Mouse (Mus musculus) kidney, embryonic 15.5 days (tissue): ENCODE measurements around the gene Golph3l. TPM values are rescaled to one million over a fixed set of nuclear protein-coding genes. Genes with fewer than 3 reads are reported as not detected.
"Not testable (repeated sequence)": the region's sequence is repeated elsewhere in the genome, so short reads cannot be mapped to it uniquely, and the experiment has no call there.

Source experiments
- ATAC-seq: fragments of 200-750 bp; cut with Nextera tagmentation; replicated peaks from 2 replicates; pipeline ENCODE4 v1.8.0; 2017; ENCODE audit warnings: moderate TSS enrichment; ENCODE audit not compliant: low FRiP score
- H3K27ac ChIP-seq: fragments of 300-500 bp; sonication (generic); 2 replicates; pipeline ENCODE4 v1.5.1; 2015; ENCODE audit warnings: mild to moderate bottlenecking, inconsistent platforms
- H3K27me3 ChIP-seq: fragments of 300-500 bp; sonication (generic); 2 replicates; pipeline ENCODE4 v1.6.1; 2015; ENCODE audit warnings: inconsistent platforms
- H3K36me3 ChIP-seq: fragments of 300-500 bp; sonication (generic); 2 replicates; pipeline ENCODE4 v1.6.1; 2015; ENCODE audit warnings: inconsistent platforms
- H3K4me1 ChIP-seq: fragments of 300-500 bp; sonication (generic); 2 replicates; pipeline ENCODE4 v1.6.1; 2015; ENCODE audit warnings: inconsistent platforms
- H3K4me2 ChIP-seq: fragments of 300-500 bp; sonication (generic); 2 replicates; pipeline ENCODE4 v1.6.1; 2015; ENCODE audit warnings: moderate library complexity, mild to moderate bottlenecking, inconsistent platforms
- H3K4me3 ChIP-seq: fragments of 300-500 bp; sonication (generic); replicated peaks from 2 replicates; pipeline ENCODE4 v1.5.1; 2015; ENCODE audit warnings: mild to moderate bottlenecking, inconsistent platforms
- H3K9ac ChIP-seq: fragments of 300-500 bp; sonication (generic); 2 replicates; pipeline ENCODE4 v1.6.1; 2015; ENCODE audit warnings: mild to moderate bottlenecking, inconsistent platforms
- H3K9me3 ChIP-seq: fragments of 300-500 bp; sonication (generic); replicated peaks from 2 replicates; pipeline ENCODE4 v1.6.1; 2016; ENCODE audit warnings: inconsistent platforms
- WGBS: fragments of 180-500 bp; shearing (Covaris S2); methylation state at CpG from one replicate; pipeline ENCODE4 v1.1.7; 2015; ENCODE audit warnings: mixed read lengths; 5-methylcytosine and 5-hydroxymethylcytosine counted together
- polyA plus RNA-seq: library from polyadenylated mRNA; unstranded; fragments of >200 nt; fragmentation: Nextera tagmentation; extraction: Ambion mirVana; gene quantifications from 2 replicates; pipeline ENCODE4 v1.2.1, GENCODE M21; 2015

The Golph3l gene
- polyA plus RNA-seq, 1 experiment from 2014 or later, result 33.9 TPM

DNA sequence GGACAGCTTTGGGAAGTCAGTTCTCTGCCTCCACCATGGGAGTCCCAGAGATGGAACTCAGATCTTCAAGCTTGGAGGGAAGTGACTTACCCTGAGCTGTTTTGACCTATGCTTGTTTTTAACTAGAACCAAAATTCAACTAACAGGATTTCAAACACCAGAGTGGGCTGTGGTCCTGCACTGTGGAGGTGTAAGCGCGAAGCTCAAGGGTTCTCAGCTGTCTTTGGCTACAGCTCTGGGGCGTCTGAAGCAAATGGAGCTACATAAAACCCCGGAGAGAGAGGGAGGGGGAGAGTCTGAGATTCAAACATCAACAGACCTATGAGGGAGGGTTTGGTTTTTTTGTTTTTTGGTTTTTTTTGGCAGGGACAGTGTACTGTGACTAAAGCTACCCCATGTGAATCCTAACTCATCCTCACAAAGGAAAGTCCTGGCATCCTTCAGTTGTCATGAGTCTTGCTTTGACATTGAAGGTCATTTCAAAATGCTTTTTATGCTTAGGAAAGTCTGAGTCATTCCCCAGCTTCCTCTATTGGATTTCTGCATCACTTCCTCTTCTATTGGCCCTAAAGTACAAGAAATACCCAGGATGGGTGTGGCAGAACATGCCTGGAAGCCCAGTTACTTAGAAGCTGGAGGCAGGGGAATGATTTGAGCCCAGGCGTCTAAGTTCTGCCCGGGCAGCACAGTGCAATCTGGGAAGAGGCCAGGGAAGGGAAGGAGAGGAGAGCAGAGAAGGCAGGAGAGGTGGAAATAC lies 61.7 kb downstream of the Golph3l start:
- no peak overlapping the region for H3K4me2 ChIP-seq
- peak overlapping the region; percentile 63 for H3K27ac ChIP-seq

GRCm38 (mm10) chr3:95651033-95651373 lies 62.3 kb downstream of the Golph3l start:
- 86% methylated on average over 3 of the region's 3 CpGs for WGBS
- no peaks in the 10 kb centered on the region for H3K27me3 ChIP-seq
- H3K4me3 ChIP-seq, result no peak overlapping the region
- H3K9me3 ChIP-seq, result no peaks in the 10 kb centered on the region
- no peak overlapping the region for H3K9ac ChIP-seq
- peaks cover 10% of the 10 kb centered on the region for H3K4me1 ChIP-seq
- no peak for ATAC-seq
- H3K4me2 ChIP-seq, result no peak overlapping the region
- H3K36me3 ChIP-seq, result no peaks in the 10 kb centered on the region
- H3K27ac ChIP-seq, result peak overlapping the region; percentile 63

More for the DNA sequence above, 61.7 kb downstream of the Golph3l start:
- no peak overlapping the region for H3K9ac ChIP-seq
- no peaks in the 10 kb centered on the region for H3K27me3 ChIP-seq
- no peaks in the 10 kb centered on the region for H3K36me3 ChIP-seq
- peaks cover 10% of the 10 kb centered on the region for H3K4me1 ChIP-seq
- no peaks in the 10 kb centered on the region for H3K9me3 ChIP-seq
- ATAC-seq, result no peak
- 59% methylated on average over 6 of the region's 6 CpGs for WGBS
- H3K4me3 ChIP-seq, result no peak overlapping the region

DNA sequence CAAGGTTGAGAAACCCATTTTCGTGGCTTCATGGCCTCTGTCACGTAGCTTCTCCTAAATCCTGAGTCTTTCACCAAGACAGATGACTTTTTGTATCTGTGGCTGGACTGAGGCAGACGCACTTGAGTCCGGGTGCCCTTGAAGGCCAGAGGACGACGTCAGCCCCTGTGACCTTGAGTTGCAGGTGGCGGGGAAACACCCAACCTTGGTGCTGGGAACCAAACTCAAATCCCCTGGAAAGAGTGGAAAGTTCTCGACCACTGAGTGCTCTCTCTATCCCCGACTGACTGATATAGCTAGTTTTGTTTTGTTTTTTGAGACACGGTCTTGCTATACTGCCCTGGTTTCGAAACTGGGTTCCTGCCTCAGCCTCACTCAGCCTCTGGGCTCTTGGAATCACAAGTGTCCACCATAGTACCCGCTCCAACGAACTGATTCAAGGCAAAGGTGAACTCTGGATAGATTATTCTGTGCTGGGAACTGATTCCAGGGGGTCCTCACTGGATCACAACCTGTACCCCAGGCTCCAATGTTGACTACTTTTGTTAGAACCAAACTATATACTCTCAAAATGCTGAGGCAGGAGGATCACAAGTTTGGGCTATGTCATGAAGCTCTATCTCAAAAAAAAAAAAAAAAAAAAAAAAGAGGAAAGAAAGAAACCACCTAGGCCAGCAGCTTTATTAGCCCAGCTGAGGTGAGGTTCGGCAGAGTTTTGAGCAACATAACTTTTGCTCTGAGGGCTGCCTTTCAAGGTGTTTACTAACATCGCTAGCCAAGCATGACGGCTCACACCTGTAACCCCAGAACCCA lies 62.9 kb downstream of the Golph3l start:
- ATAC-seq, result no peak
- Histone ChIP-seq H3K4me2 (no peak overlapping the region), H3K36me3 (no peaks in the 10 kb centered on the region), H3K9me3 (no peaks in the 10 kb centered on the region), H3K9ac (no peak overlapping the region), H3K4me1 (peaks cover 10% of the 10 kb centered on the region), H3K4me3 (no peak overlapping the region), H3K27me3 (no peaks in the 10 kb centered on the region), H3K27ac (peak overlapping the region; percentile 63; the same call in 1 of the 2 replicates)
- WGBS, result 86% methylated on average over 16 of the region's 16 CpGs

DNA sequence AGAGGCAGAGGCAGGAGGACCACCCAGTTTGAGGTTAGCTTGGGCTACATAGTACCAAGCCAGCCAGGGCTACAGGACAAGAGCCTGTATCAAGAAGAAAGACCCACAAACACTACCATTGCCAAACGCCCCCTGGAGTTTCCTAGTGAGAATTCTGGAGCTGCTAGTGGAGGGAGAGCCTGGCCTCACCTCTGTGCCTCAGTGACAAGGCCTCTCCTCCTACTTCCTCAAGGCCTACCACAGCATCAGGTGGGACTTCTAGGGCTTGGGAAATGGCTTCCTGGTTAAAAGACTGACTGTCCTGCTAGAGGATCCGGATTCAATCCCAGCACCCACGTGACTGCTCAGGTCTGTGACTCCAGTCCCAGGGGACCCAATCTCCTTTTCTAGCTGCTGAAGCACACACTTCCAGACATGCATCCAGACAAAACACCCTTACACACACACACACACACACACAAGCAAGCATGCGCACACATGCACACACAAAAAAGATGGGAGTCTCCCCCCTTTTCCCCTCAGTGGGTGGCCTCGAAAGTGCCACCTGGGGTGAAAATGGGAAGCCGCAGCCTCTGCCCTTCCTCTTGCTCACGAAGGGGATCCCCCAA lies 63.6 kb downstream of the Golph3l start:
- Histone ChIP-seq H3K27ac (peak overlapping the region; percentile 63; the same call in 1 of the 2 replicates), H3K4me1 (peaks cover 10% of the 10 kb centered on the region), H3K9ac (no peak overlapping the region), H3K9me3 (no peaks in the 10 kb centered on the region), H3K36me3 (no peaks in the 10 kb centered on the region), H3K27me3 (no peaks in the 10 kb centered on the region), H3K4me2 (no peak overlapping the region), H3K4me3 (no peak overlapping the region)
- 78% methylated on average over 7 of the region's 7 CpGs for WGBS
- ATAC-seq, result no peak

DNA sequence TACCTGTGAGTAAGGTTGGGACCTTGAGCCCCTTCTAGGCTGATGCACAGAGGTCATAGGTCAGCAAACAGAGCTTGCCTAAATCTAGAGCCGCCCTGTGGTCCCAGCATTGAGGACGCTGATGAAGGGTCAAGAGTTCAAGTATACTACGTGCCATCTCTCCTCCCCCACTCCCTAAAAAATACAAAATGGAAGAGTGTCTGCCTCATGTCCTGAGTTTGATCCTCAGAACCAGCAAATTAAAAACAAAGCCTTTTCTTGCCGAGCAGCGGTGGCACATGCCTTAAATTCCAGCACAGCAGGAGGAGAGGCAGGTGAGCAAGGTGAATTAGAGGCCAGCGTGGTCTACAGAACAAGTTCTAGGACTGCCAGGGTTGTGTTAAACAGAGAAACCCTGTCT lies 64.1 kb downstream of the Golph3l start:
- Histone ChIP-seq H3K4me1 (peaks cover 13% of the 10 kb centered on the region), H3K4me3 (no peak overlapping the region), H3K36me3 (no peaks in the 10 kb centered on the region), H3K27ac (0 out of 2 replicates have a peak overlapping the region, but pooled peaks have one; percentile 9), H3K4me2 (no peak overlapping the region), H3K9ac (no peak overlapping the region), H3K9me3 (no peaks in the 10 kb centered on the region), H3K27me3 (no peaks in the 10 kb centered on the region)
- WGBS, result 44% methylated on average over 6 of the region's 6 CpGs
- no peak for ATAC-seq

- H3K4me1 ChIP-seq, result peaks cover 15% of the 10 kb centered on the region
- no peaks in the 10 kb centered on the region for H3K36me3 ChIP-seq
- no peak overlapping the region for H3K9ac ChIP-seq
- no peak overlapping the region for H3K4me3 ChIP-seq
- 38% methylated on average over 11 of the region's 11 CpGs for WGBS
- H3K27me3 ChIP-seq, result no peaks in the 10 kb centered on the region
- ATAC-seq, result no peak
- H3K4me2 ChIP-seq, result no peak overlapping the region
- no peaks in the 10 kb centered on the region for H3K9me3 ChIP-seq
- H3K27ac ChIP-seq, result peak overlapping the region; percentile 9; the same call in 1 of the 2 replicates
These were observed 64.8 kb downstream of the Golph3l start for GRCm38 (mm10) chr3:95653473-95654034.

DNA sequence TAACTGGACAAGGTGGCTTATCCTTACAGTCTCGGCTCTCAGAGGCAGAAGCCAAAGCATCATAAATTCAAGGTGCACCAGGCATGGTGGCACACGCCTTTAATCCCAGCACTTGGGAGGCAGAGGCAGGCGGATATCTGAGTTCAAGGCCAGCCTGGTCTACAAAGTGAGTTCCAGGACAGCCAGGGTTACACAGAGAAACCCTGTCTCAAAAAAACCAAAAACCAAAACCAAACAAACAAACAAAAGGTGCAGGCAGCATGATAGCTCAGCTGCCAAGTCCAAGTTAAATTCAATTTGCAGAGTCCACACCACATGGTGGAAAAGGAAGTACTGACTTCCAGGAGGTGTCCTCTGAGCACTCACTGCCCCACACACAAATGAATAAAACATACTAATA lies 65.6 kb downstream of the Golph3l start:
- not testable (repeated sequence) for H3K9ac ChIP-seq, H3K4me2 ChIP-seq, ATAC-seq, H3K27ac ChIP-seq, H3K27me3 ChIP-seq, H3K36me3 ChIP-seq, H3K9me3 ChIP-seq, H3K4me3 ChIP-seq
- H3K4me1 ChIP-seq, result peaks cover 15% of the 10 kb centered on the region
- 80% methylated on average over 3 of the region's 3 CpGs for WGBS

DNA sequence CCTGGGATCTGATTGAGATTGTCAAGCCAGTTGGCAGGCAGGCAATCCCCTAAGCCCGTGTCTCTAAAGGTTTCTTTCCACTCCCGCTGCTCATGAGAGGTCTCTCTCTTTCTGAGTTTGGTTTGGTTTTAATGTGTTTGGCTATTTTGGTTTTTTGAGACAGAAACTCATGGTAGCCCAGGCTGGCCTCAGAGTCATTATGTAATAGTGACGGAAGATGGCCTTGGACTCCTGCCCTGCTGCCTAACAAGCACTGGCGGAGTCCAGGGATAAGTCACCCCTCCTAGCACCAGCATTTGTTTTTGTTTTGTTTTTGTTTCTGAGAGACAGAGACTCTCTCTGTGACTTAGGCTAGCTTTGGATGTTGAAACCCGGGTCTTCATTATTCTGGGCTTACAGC lies 66.7 kb downstream of the Golph3l start:
- no peak for ATAC-seq
- H3K4me2 ChIP-seq, result no peak overlapping the region
- peaks cover 18% of the 10 kb centered on the region for H3K4me1 ChIP-seq
- H3K4me3 ChIP-seq, result no peak overlapping the region
- WGBS, result 91% methylated on average over 5 of the region's 5 CpGs
- peaks cover 3% of the 10 kb centered on the region for H3K36me3 ChIP-seq
- no peaks in the 10 kb centered on the region for H3K9me3 ChIP-seq
- H3K27me3 ChIP-seq, result no peaks in the 10 kb centered on the region
- no peak overlapping the region for H3K27ac ChIP-seq
- no peak overlapping the region for H3K9ac ChIP-seq

DNA sequence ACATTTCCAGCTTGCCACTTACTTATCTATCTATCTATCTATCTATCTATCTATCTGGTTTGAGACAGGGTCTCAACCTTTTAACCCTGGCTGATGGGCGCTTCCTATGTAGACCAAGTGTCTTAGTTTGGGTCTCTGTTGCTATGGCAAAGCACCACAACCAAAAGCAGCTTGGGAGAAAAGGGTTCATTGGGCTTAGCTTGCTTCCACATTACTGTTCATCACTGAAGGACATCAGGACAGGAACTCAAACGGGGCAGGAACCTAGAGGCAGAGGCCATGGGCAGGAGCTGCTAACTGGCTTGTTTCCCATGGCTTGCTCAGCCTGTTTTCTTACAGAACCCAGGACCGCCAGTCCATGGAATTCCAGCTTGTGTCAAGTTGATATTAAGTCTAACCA lies 68.4 kb downstream of the Golph3l start:
- peaks cover 29% of the 10 kb centered on the region for H3K4me1 ChIP-seq
- no peak for ATAC-seq
- WGBS, result 85% methylated on average over 3 of the region's 3 CpGs

DNA sequence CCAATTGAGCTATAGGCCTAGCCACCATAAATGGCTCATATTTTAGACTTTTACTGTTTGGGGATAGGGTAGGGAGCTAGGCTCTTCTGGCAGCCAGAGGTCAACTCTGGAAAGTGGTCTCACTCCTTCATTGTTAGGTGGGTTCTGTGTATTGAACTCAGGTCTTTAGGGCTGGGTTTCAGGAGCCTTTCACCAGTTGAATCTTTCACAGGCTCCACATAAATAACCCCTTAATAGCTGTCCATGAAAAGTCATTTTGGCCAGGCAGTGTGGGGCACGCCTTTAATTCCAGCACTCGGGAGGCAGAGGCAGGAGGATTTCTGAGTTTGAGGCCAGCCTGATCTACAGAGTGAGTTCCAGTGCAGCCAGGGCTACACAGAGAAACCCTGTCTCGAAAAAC lies 69.0 kb downstream of the Golph3l start:
- ATAC-seq, result no peak
- H3K9ac ChIP-seq, result no peak overlapping the region
- peak overlapping the region; percentile 58 for H3K4me2 ChIP-seq
- H3K4me1 ChIP-seq, result peaks cover 35% of the 10 kb centered on the region
- H3K4me3 ChIP-seq, result peak overlapping the region; percentile 98
- H3K27ac ChIP-seq, result peak overlapping the region; percentile 99
- H3K27me3 ChIP-seq, result no peaks in the 10 kb centered on the region
- H3K9me3 ChIP-seq, result no peaks in the 10 kb centered on the region
- WGBS, result 81% methylated on average over 3 of the region's 3 CpGs
- peaks cover 24% of the 10 kb centered on the region for H3K36me3 ChIP-seq

More for the DNA sequence above, 68.4 kb downstream of the Golph3l start:
- H3K4me2 ChIP-seq, result no peak overlapping the region
- no peaks in the 10 kb centered on the region for H3K27me3 ChIP-seq
- H3K4me3 ChIP-seq, result no peak overlapping the region
- no peaks in the 10 kb centered on the region for H3K9me3 ChIP-seq
- H3K36me3 ChIP-seq, result peaks cover 18% of the 10 kb centered on the region
- H3K9ac ChIP-seq, result no peak overlapping the region
- no peak overlapping the region for H3K27ac ChIP-seq

DNA sequence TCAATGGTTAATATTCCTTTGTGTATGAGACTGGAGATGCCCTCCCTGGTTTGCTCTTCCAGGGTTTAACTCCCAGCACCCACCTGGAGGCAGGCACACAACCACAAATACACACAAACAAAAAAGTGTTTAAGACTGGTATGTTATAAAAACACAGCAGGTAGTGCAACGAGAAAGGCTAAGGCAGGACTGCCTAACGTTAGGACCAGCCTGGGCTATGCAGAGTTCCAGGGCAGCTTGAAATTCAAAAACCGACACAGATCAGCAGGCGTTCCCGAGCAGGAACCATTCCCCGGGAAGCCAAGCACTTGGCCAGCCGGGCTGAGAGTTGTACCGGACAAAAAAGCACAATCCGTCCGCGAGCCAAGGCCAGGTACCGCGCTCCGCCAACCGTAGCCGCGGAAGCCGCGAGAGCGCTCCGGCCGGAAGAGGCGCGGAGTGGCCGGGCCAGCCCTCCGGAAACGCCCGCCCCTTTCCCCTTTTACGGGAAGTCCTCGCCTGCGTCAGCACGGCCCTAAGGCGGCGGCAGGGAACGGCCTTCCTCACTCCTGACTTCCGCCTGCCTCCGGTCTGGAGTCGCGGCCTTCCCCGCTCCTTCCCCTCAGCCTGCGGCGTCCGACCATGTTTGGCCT lies 69.6 kb downstream of the Golph3l start, which contains the start of gene Mcl1:
Gene Mcl1, plus strand, starts transcription at position 553 of the 632 bp plus-strand sequence.
- ATAC-seq, result peak; percentile 98
- H3K9ac ChIP-seq, result peak within 1 kb of the TSS; percentile 100
- peak within 1 kb of the TSS; percentile 99 for H3K27ac ChIP-seq
- H3K4me3 ChIP-seq, result peak within 1 kb of the TSS; percentile 98
- H3K4me1 ChIP-seq, result peaks cover 41% of the 10 kb centered on the region
- H3K9me3 ChIP-seq, result no peaks in the 10 kb centered on the region
- H3K4me2 ChIP-seq, result peak within 1 kb of the TSS; percentile 79
- WGBS, result 1% methylated on average over 35 of the region's 43 CpGs
- no peaks in the 10 kb centered on the region for H3K27me3 ChIP-seq
- H3K36me3 ChIP-seq, result peaks cover 30% of the 10 kb centered on the region
